Mouse (Mus musculus): ENCODE measurements around the gene Rnf135.

DNA sequence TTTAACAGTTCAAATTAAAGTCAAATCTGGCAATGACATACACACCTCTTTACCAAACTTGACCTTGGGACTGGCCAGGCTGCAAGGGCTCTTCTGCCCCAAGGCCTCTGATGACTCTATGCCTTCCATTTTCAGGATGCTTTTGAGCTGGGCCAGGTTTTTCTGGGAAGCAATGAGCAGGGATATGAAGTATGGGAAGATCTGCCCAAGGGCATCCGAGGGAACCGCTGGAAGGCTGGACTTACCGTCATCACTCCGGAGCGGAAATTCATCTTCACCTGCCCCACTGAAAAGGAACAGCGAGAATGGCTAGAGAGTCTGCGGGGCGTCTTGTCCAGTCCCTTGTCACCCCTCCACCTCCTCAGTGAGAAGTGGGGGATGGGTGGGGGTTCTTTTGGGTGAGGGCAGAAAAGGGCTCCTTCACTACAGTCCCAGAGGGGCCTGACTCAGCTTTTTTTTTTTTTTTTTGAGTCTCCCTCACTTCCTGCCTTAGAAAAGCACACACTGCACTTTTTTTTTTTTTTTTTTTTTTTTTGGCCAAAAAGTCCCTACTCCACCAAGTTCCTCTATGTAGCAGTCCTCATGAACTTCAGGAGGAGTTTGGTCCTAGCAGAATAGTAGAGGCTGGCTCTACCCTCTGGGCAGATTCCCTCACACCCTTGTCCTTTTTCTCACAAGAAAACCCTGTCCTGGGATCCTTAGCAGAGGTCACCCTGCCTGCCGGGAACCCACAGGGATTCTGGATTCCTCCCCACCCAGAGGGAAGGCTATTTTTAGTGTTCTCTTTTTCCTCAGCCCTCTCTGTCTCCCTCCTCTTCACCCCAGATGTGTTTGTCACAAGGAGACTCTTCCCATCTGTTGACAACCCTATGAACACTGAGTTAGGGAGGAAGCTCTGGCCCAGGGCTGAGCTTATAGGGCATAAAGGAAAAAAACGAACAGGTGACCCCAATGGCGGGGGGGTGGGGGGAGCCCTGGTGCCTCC lies 6.4 kb upstream of the Rnf135 start:
- TF ChIP-seq CTCF (IDR thresholded peaks at IDR 0.05; ENCODE audit: borderline replicate concordance, extremely low read depth, insufficient read depth, insufficient read length) (no peak), POLR2A (IDR thresholded peaks at IDR 0.05; ENCODE audit: borderline replicate concordance, extremely low read depth, insufficient read depth, insufficient read length, poor library complexity, severe bottlenecking) (no peak)

Data from brain, embryonic 14.5 days (tissue).